Mouse (Mus musculus) adrenal gland, adult (tissue): ENCODE measurements around the gene Nat8.
"Not testable (repeated sequence)": the region's sequence is repeated elsewhere in the genome, so short reads cannot be mapped to it uniquely, and the experiment has no call there.

Experiments used
- DNase-seq, 2 experiments: peaks; one replicate each; pipeline ENCODE4 v3.0.0; 2022 to 2023; ENCODE audit warnings: low spot score in 1 of 2; ENCODE audit not compliant: inconsistent age in 2 of 2

The Nat8 gene

GRCm38 (mm10) chr6:85836827-85837226 is 4.9 kb upstream of the Nat8 start:
- DNase-seq, result peak; percentile 88 to 95

- DNase-seq, result peak; percentile 43 to 70
Observed at GRCm38 (mm10) chr6:85836098-85836497, 4.2 kb upstream of the Nat8 start.

GRCm38 (mm10) chr6:85835104-85835503 is 3.2 kb upstream of the Nat8 start:
- peak in 1 of 2 experiments; percentile 49 for DNase-seq

- DNase-seq, result peak; percentile 68 to 83
Observed at GRCm38 (mm10) chr6:85834504-85835100, 2.7 kb upstream of the Nat8 start.

- DNase-seq, result no peak
Observed at GRCm38 (mm10) chr6:85829462-85829861, 2.4 kb downstream of the Nat8 start.

GRCm38 (mm10) chr6:85825886-85826285 is 6.0 kb downstream of the Nat8 start:
- DNase-seq, result no peak

GRCm38 (mm10) chr6:85823382-85824090 is 8.3 kb downstream of the Nat8 start:
- no peak for DNase-seq

GRCm38 (mm10) chr6:85822286-85822685 is 9.6 kb downstream of the Nat8 start:
- no peak for DNase-seq

- no peak for DNase-seq
Observed at GRCm38 (mm10) chr6:85820837-85821236, 11.0 kb downstream of the Nat8 start, which contains the start of the genes Nat8f6 and Nat8f5. Gene Nat8f6, minus strand, starts transcription at chr6:85820954. Gene Nat8f5, minus strand, starts transcription at chr6:85820972.

- DNase-seq, result no peak
Observed at GRCm38 (mm10) chr6:85818338-85818737, 13.5 kb downstream of the Nat8 start.

GRCm38 (mm10) chr6:85813339-85813738 is 18.5 kb downstream of the Nat8 start:
- DNase-seq, result peak in 1 of 2 experiments; percentile 18

GRCm38 (mm10) chr6:85810942-85811537 is 20.8 kb downstream of the Nat8 start:
- DNase-seq, result peak in 1 of 2 experiments; percentile 38

- DNase-seq, result not testable (repeated sequence)
Observed at GRCm38 (mm10) chr6:85810514-85810913, 21.4 kb downstream of the Nat8 start.

- DNase-seq, result not testable (repeated sequence)
Observed at GRCm38 (mm10) chr6:85809784-85810183, 22.1 kb downstream of the Nat8 start.

GRCm38 (mm10) chr6:85803180-85803579 is 28.7 kb downstream of the Nat8 start:
- DNase-seq, result peak in 1 of 2 experiments; percentile 53
